Mouse (Mus musculus) kidney, adult 2 months (tissue): ENCODE results near the gene Rae1.

Experiments
- CTCF ChIP-seq: fragments of 200-500 bp; conservative IDR thresholded peaks from 2 replicates; pipeline ENCODE4 v1.5.1; 2011; ENCODE audit warnings: low read depth, mild to moderate bottlenecking, control low read depth, low read length, moderate library complexity, mixed read lengths; ENCODE audit not compliant: insufficient read depth, insufficient read length
- POLR2A ChIP-seq: fragments of 200-500 bp; IDR thresholded peaks from one replicate; pipeline ENCODE4 v1.6.1; 2011; ENCODE audit warnings: low read depth, low read length, control low read depth

- TF ChIP-seq CTCF (no peak), POLR2A (no peak)
Measured at GRCm38 (mm10) chr2:173000285-173000652, 352 bp downstream of the Rae1 start.
